18 mouse cellular contexts compared by ENCODE assay signal in the genomic region with DNA sequence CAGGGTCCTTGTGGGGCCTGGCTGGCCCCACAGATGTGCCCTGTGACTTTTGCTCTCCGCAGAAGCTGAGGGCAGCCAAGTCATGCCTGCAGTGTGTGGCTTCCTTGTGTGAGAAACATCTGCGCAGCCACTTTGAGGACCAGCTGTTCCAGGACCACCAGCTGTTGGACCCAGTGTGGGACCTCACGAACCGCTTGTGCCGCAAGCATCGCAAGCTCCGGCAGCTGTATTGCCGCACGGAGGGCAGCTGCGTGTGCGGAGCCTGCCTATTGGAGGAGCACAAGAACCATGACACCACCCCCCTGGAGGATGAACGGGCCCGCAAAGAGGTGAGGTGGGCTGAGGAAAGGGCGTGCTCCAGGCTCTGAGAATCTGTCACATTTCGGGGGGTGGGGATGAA. TPM values are rescaled to one million over a fixed set of nuclear protein-coding genes. Genes with fewer than 3 reads are reported as not detected.
DNase-seq lines count a peak whose midpoint lies in the region; ATAC-seq and TF ChIP-seq lines count a peak whose summit lies in the region.
"Had no signal": no experiment of that assay in that cellular context is flagged by ENCODE, and none has a peak within 500 bp of the region (broad histone marks: within the 10 kb centered on the region; RNA-seq: fewer than 3 reads in every experiment).

No protein-coding gene starts in this region.

- 47% methylated on average over 15 of the region's 15 CpGs for WGBS in embryonic facial prominence, embryonic 10.5 days
- 73% methylated on average over 15 of the region's 15 CpGs for WGBS in thymus, adult 2 months
- 53% methylated on average over 15 of the region's 15 CpGs for WGBS in intestine, embryonic 15.5 days

- H3K9me3 ChIP-seq in embryonic facial prominence, embryonic 10.5 days, result peaks cover 7% of the 10 kb centered on the region
- no peaks in the 10 kb centered on the region for H3K9me3 ChIP-seq in intestine, embryonic 15.5 days
- H3K9me3 ChIP-seq: liver, embryonic 13.5 days had no signal

- peak; percentile 17 for DNase-seq in embryo, embryonic 10.5 days (ENCODE audit: low spot score)
- DNase-seq in embryo, embryonic 9.5 days (ENCODE audit: extremely low spot score), result no peak
- peak; percentile 16 for DNase-seq in lung, postnatal 10 days
- no peak for DNase-seq in lung, adult 18-20 months
- no peak for DNase-seq in embryonic facial prominence, embryonic 10.5 days (ENCODE audit: low spot score)
- peak; percentile 51 for DNase-seq in thymus, adult 2 months
- DNase-seq in adipocyte (ENCODE audit: low spot score), result no peak
- DNase-seq: adrenal gland, adult 2 months; cerebellum, adult 11-12 months; heart, adult 2 months; heart, postnatal 14 days; kidney, postnatal 10 days; liver, embryonic 13.5 days had no signal

- H3K4me3 ChIP-seq in embryonic facial prominence, embryonic 10.5 days, result peak overlapping the region; percentile 21; the same call in 1 of the 2 replicates
- no peak overlapping the region for H3K4me3 ChIP-seq in thymus, adult 2 months (ENCODE audit: control insufficient read depth, insufficient read depth, low read length)
- no peak overlapping the region for H3K4me3 ChIP-seq in intestine, embryonic 15.5 days (replicated peaks)
- H3K4me3 ChIP-seq: heart, adult 2 months; liver, embryonic 13.5 days had no signal

- peaks cover 22% of the 10 kb centered on the region; the same call in 1 of the 2 replicates for H3K27me3 ChIP-seq in embryonic facial prominence, embryonic 10.5 days (replicated peaks; ENCODE audit: low read depth, poor library complexity, severe bottlenecking)
- no peaks in the 10 kb centered on the region; the same call in 1 of the 2 replicates for H3K27me3 ChIP-seq in thymus, adult 2 months (ENCODE audit: control insufficient read depth, insufficient read depth, low read length)
- no peaks in the 10 kb centered on the region for H3K27me3 ChIP-seq in intestine, embryonic 15.5 days (replicated peaks)
- H3K27me3 ChIP-seq: Patski had no signal

- H3K36me3 ChIP-seq in embryonic facial prominence, embryonic 10.5 days (replicated peaks), result no peaks in the 10 kb centered on the region
- no peaks in the 10 kb centered on the region for H3K36me3 ChIP-seq in thymus, adult 2 months (ENCODE audit: control insufficient read depth, insufficient read depth, low read length)
- no peaks in the 10 kb centered on the region for H3K36me3 ChIP-seq in intestine, embryonic 15.5 days
- H3K36me3 ChIP-seq: liver, embryonic 13.5 days had no signal

- H3K27ac ChIP-seq in embryonic facial prominence, embryonic 10.5 days (replicated peaks), result no peak overlapping the region; the same call in 1 of the 2 replicates
- H3K27ac ChIP-seq in thymus, adult 2 months (ENCODE audit: control insufficient read depth, insufficient read depth, low read length), result peak overlapping the region; percentile 30; the same call in 1 of the 2 replicates
- H3K27ac ChIP-seq in intestine, embryonic 15.5 days, result no peak overlapping the region
- H3K27ac ChIP-seq: heart, adult 2 months; liver, embryonic 13.5 days had no signal

- H3K4me2 ChIP-seq in intestine, embryonic 15.5 days (replicated peaks), result no peak overlapping the region
- H3K4me2 ChIP-seq: liver, embryonic 13.5 days had no signal

- no peak overlapping the region for H3K9ac ChIP-seq in intestine, embryonic 15.5 days
- H3K9ac ChIP-seq: liver, embryonic 13.5 days had no signal

- TF ChIP-seq POLR2A in thymus, adult 2 months (IDR thresholded peaks at IDR 0.05; ENCODE audit: control insufficient read depth, extremely low read depth, insufficient read depth, low read length, poor library complexity), result no peak

- no peak for TF ChIP-seq CTCF in thymus, adult 2 months (IDR thresholded peaks at IDR 0.05; ENCODE audit: borderline replicate concordance, control insufficient read depth, extremely low read depth, insufficient read depth, low read length, poor library complexity)

- ATAC-seq in intestine, embryonic 15.5 days, result no peak
- ATAC-seq: forebrain, embryonic 14.5 days; inflammation-experienced regulatory T-cells, adult 6 months; Patski had no signal

- peaks cover 22% of the 10 kb centered on the region for H3K4me1 ChIP-seq in embryonic facial prominence, embryonic 10.5 days
- peaks cover 33% of the 10 kb centered on the region for H3K4me1 ChIP-seq in thymus, adult 2 months (replicated peaks; ENCODE audit: control insufficient read depth, insufficient read depth, low read length)
- H3K4me1 ChIP-seq in intestine, embryonic 15.5 days (replicated peaks), result 0 out of 2 replicates have a peak, but pooled peaks cover under 1% of the 10 kb centered on the region

RNA-seq across cellular contexts. Expression of a gene that starts 1.1 kb away (rescaled TPM):
- polyA plus RNA-seq in embryonic facial prominence, embryonic 10.5 days (2016; fragmentation: Nextera tagmentation; extraction: Ambion mirVana), result 0.15 TPM in 1 of 2 replicates, not detected in the other
- 0.79 and 0.80 TPM in 2 replicates for polyA plus RNA-seq in thymus, adult 2 months (2012; rRNA removed)
- 0.49 and 0.66 TPM in 2 replicates for polyA plus RNA-seq in intestine, embryonic 15.5 days (2015; fragmentation: Nextera tagmentation; extraction: Ambion mirVana)
- polyA plus RNA-seq: forebrain, embryonic 14.5 days; inflammation-experienced regulatory T-cells, adult 6 months; Patski; stomach, embryonic 14.5 days had no signal

RNA-seq across cellular contexts. Expression of a gene that starts 20.9 kb away (rescaled TPM):
- 0.28 and 0.34 TPM in 2 replicates for polyA plus RNA-seq in embryonic facial prominence, embryonic 10.5 days (2016; fragmentation: Nextera tagmentation; extraction: Ambion mirVana)
- polyA plus RNA-seq in thymus, adult 2 months (2012; rRNA removed), result 446 and 456 TPM in 2 replicates
- polyA plus RNA-seq in intestine, embryonic 15.5 days (2015; fragmentation: Nextera tagmentation; extraction: Ambion mirVana), result 2.8 and 3.7 TPM in 2 replicates
- polyA plus RNA-seq: adrenal gland, adult 2 months; forebrain, embryonic 14.5 days; liver, embryonic 13.5 days had no signal

RNA-seq across cellular contexts. Expression of a gene that starts 21.5 kb away (rescaled TPM):
- polyA plus RNA-seq in embryonic facial prominence, embryonic 10.5 days (2016; fragmentation: Nextera tagmentation; extraction: Ambion mirVana), result 14.8 and 17.3 TPM in 2 replicates
- polyA plus RNA-seq in thymus, adult 2 months (2012; rRNA removed), result 65.5 and 69.1 TPM in 2 replicates
- 12.1 and 13.5 TPM in 2 replicates for polyA plus RNA-seq in intestine, embryonic 15.5 days (2015; fragmentation: Nextera tagmentation; extraction: Ambion mirVana)

RNA-seq across cellular contexts. Expression of a gene that starts 21.7 kb away (rescaled TPM):
- 880 and 890 TPM in 2 replicates for polyA plus RNA-seq in embryonic facial prominence, embryonic 10.5 days (2016; fragmentation: Nextera tagmentation; extraction: Ambion mirVana)
- polyA plus RNA-seq in thymus, adult 2 months (2012; rRNA removed), result 118 and 155 TPM in 2 replicates
- polyA plus RNA-seq in intestine, embryonic 15.5 days (2015; fragmentation: Nextera tagmentation; extraction: Ambion mirVana), result 989 and 991 TPM in 2 replicates

RNA-seq across cellular contexts. Expression of a gene that starts 34.0 kb away (rescaled TPM):
- polyA plus RNA-seq in embryonic facial prominence, embryonic 10.5 days (2016; fragmentation: Nextera tagmentation; extraction: Ambion mirVana), result 9.0 and 9.9 TPM in 2 replicates
- 86.1 and 91.3 TPM in 2 replicates for polyA plus RNA-seq in thymus, adult 2 months (2012; rRNA removed)
- polyA plus RNA-seq in intestine, embryonic 15.5 days (2015; fragmentation: Nextera tagmentation; extraction: Ambion mirVana), result 6.6 and 8.0 TPM in 2 replicates

Comparison
In these comparisons a context has a peak if more than half of its experiments do, and no peak if none do; other contexts are left out.
1. DNase-seq: peak in embryo, embryonic 10.5 days (single experiment), lung, postnatal 10 days (single experiment) and thymus, adult 2 months (single experiment); none in embryo, embryonic 9.5 days (single experiment), lung, adult 18-20 months (0 of 2), embryonic facial prominence, embryonic 10.5 days (single experiment) and adipocyte (single experiment).
2. RNA of a gene that starts 20.9 kb away (polyA plus RNA-seq): 446 to 456 TPM in thymus, adult 2 months; 2.8 to 3.7 TPM in intestine, embryonic 15.5 days and 0.28 to 0.34 TPM in embryonic facial prominence, embryonic 10.5 days; every median in the first group is over 10 times any median in the second.